Mouse (Mus musculus) large intestine, adult 2 months (tissue): ENCODE data around the gene Atg13. TPM values are rescaled to one million over a fixed set of nuclear protein-coding genes. Genes with fewer than 3 reads are reported as not detected.

Experiments
- DNase-seq: peaks from one replicate; pipeline ENCODE4 v3.0.0-alpha.2; 2012; ENCODE audit warnings: low read depth, low spot score
- WGBS: fragments of 180-500 bp; shearing (Covaris S2); methylation state at CpG from one replicate; pipeline ENCODE4 v1.1.7; 2018; 5-methylcytosine and 5-hydroxymethylcytosine counted together
- polyA plus RNA-seq: library from polyadenylated mRNA; depleted of rRNA; stranded (reverse); fragments of >200 nt; gene quantifications from 2 replicates; pipeline ENCODE4 v1.2.3, GENCODE M21; 2012; rRNA removed

Atg13 gene
- polyA plus RNA-seq, 1 experiment = 26.3 TPM

- DNase-seq = no peak
- WGBS = 87% methylated on average over 8 of the region's 8 CpGs
Observed at GRCm38 (mm10) chr2:91628171-91628570, 82.2 kb downstream of the Atg13 start.

- no peak for DNase-seq
- 65% methylated on average over 5 of the region's 5 CpGs for WGBS
Observed at GRCm38 (mm10) chr2:91627486-91627885, 82.9 kb downstream of the Atg13 start.

Other genes with a start within 250 kb of the Atg13 start
- 6.1 and 9.2 TPM in 2 replicates for gene Ckap5, start 183.8 kb downstream of the Atg13 start, polyA plus RNA-seq
- 0.38 and 0.50 TPM in 2 replicates for gene F2, start 74.2 kb downstream of the Atg13 start, polyA plus RNA-seq
- gene Zfp408, start 60.8 kb downstream of the Atg13 start, polyA plus RNA-seq = 8.3 and 14.5 TPM in 2 replicates
- gene Arhgap1, start 60.7 kb downstream of the Atg13 start, polyA plus RNA-seq = 112 and 132 TPM in 2 replicates
- gene Harbi1, start 276 bp upstream of the Atg13 start, polyA plus RNA-seq = 3.3 and 3.4 TPM in 2 replicates
- gene Ambra1, start 19.6 kb upstream of the Atg13 start, polyA plus RNA-seq = 15.8 and 20.1 TPM in 2 replicates
- gene Chrm4, start 216.7 kb upstream of the Atg13 start, polyA plus RNA-seq = 3.1 and 4.8 TPM in 2 replicates
- 5.8 and 7.8 TPM in 2 replicates for gene Mdk, start 221.7 kb upstream of the Atg13 start, polyA plus RNA-seq
- not detected in 2 replicates for gene Gm9821, start 235.1 kb upstream of the Atg13 start, polyA plus RNA-seq